Mouse (Mus musculus): ENCODE measurements around the gene Synrg.

Synrg gene

GRCm38 (mm10) chr11:84072904-84073651, 108.8 kb downstream of the Synrg start:
- no peak for DNase-seq (ENCODE audit: extremely low spot score, low read depth, low spot score)

GRCm38 (mm10) chr11:84073816-84074764, 109.9 kb downstream of the Synrg start:
- DNase-seq (ENCODE audit: extremely low spot score, low read depth, low spot score) = no peak

GRCm38 (mm10) chr11:84077008-84077407, 112.8 kb downstream of the Synrg start:
- no peak for DNase-seq (ENCODE audit: extremely low spot score, low read depth, low spot score)

GRCm38 (mm10) chr11:84078601-84079000, 114.4 kb downstream of the Synrg start:
- no peak for DNase-seq (ENCODE audit: extremely low spot score, low read depth, low spot score)

GRCm38 (mm10) chr11:84079361-84079760, 115.1 kb downstream of the Synrg start:
- no peak for DNase-seq (ENCODE audit: extremely low spot score, low read depth, low spot score)

GRCm38 (mm10) chr11:84079887-84080286, 115.7 kb downstream of the Synrg start:
- DNase-seq (ENCODE audit: extremely low spot score, low read depth, low spot score) = no peak

- no peak for DNase-seq (ENCODE audit: extremely low spot score, low read depth, low spot score)
These were observed 116.1 kb downstream of the Synrg start for GRCm38 (mm10) chr11:84080327-84080726.

GRCm38 (mm10) chr11:84081901-84082300, 117.7 kb downstream of the Synrg start:
- DNase-seq (ENCODE audit: extremely low spot score, low read depth, low spot score) = no peak

- no peak for DNase-seq (ENCODE audit: extremely low spot score, low read depth, low spot score)
These were observed 126.3 kb downstream of the Synrg start for GRCm38 (mm10) chr11:84090572-84090971.

Data from hindlimb bud, embryonic 11.5 days (tissue).